Mouse (Mus musculus) myocyte (in vitro differentiated cells): ENCODE results near the gene Zfp362.

Source experiments
- CEBPB ChIP-seq: IDR thresholded peaks from 2 replicates; pipeline ENCODE4 v1.6.1; 2011; ENCODE audit warnings: mild to moderate bottlenecking, moderate library complexity; ENCODE audit not compliant: poor library complexity, insufficient read depth, severe bottlenecking
- E2F4 ChIP-seq: IDR thresholded peaks from one replicate; pipeline ENCODE4 v1.6.1; 2011; ENCODE audit warnings: mild to moderate bottlenecking, control low read depth, moderate library complexity; ENCODE audit not compliant: insufficient read depth
- MAX ChIP-seq: IDR thresholded peaks from one replicate; pipeline ENCODE4 v1.6.1; 2011; ENCODE audit warnings: low read depth, mild to moderate bottlenecking, control low read depth
- MYOD1 ChIP-seq, 3 experiments: IDR thresholded peaks; one replicate each; pipeline ENCODE4 v1.6.1; 2011; ENCODE audit warnings: control low read depth in 2 of 3, low read depth in 2 of 3, mild to moderate bottlenecking in 2 of 3, moderate library complexity in 1 of 3; ENCODE audit not compliant: insufficient read length in 2 of 3, control insufficient read depth in 1 of 3
- MYOG ChIP-seq, 3 experiments: IDR thresholded peaks; one replicate each; pipeline ENCODE4 v1.6.1; 2011; ENCODE audit warnings: control low read depth in 2 of 3, low read depth in 2 of 3, mild to moderate bottlenecking in 2 of 3; ENCODE audit not compliant: insufficient read length in 2 of 3, control insufficient read depth in 1 of 3, insufficient read depth in 1 of 3
- POLR2A ChIP-seq: IDR thresholded peaks from one replicate; pipeline ENCODE4 v1.6.1; 2011; ENCODE audit warnings: low read depth, mild to moderate bottlenecking, control low read depth, moderate library complexity; ENCODE audit not compliant: insufficient read length
- POLR2AphosphoS2 ChIP-seq: IDR thresholded peaks from one replicate; pipeline ENCODE4 v1.6.1; 2011; ENCODE audit warnings: low read depth, control low read depth; ENCODE audit not compliant: insufficient read length
- REST ChIP-seq: IDR thresholded peaks from one replicate; pipeline ENCODE4 v1.6.1; 2011; ENCODE audit warnings: mild to moderate bottlenecking, control low read depth, moderate library complexity; ENCODE audit not compliant: insufficient read depth, insufficient read length
- SRF ChIP-seq: IDR thresholded peaks from one replicate; pipeline ENCODE4 v1.6.1; 2011; ENCODE audit warnings: low read depth; ENCODE audit not compliant: control insufficient read depth, insufficient read length
- TCF12 ChIP-seq: IDR thresholded peaks from one replicate; pipeline ENCODE4 v1.6.1; 2011; ENCODE audit warnings: mild to moderate bottlenecking, control low read depth; ENCODE audit not compliant: poor library complexity, insufficient read depth, severe bottlenecking
- TCF3 ChIP-seq: IDR thresholded peaks from one replicate; pipeline ENCODE4 v1.6.1; 2011; ENCODE audit warnings: low read depth, control low read depth; ENCODE audit not compliant: insufficient read length
- USF1 ChIP-seq: IDR thresholded peaks from one replicate; pipeline ENCODE4 v1.6.1; 2011; ENCODE audit warnings: low read depth, mild to moderate bottlenecking, control low read depth, moderate library complexity

GRCm38 (mm10) chr4:128855613-128856040 lies 49.8 kb upstream of the Zfp362 start:
- no peak for TF ChIP-seq E2F4
- no peak for TF ChIP-seq USF1
- TF ChIP-seq MAX: no peak
- no peak for TF ChIP-seq POLR2A
- TF ChIP-seq CEBPB: no peak
- TF ChIP-seq POLR2AphosphoS2: no peak
- TF ChIP-seq MYOG (IDR thresholded peaks at IDR 0.05; ENCODE audit: control insufficient read depth in 1 of 3, insufficient read depth in 1 of 3, insufficient read length in 2 of 3, low read depth in 2 of 3): no peak
- no peak for TF ChIP-seq SRF
- TF ChIP-seq REST: no peak
- TF ChIP-seq TCF12: no peak
- TF ChIP-seq MYOD1 (IDR thresholded peaks at IDR 0.05; ENCODE audit: control insufficient read depth in 1 of 3, insufficient read length in 2 of 3, low read depth in 2 of 3): no peak
- no peak for TF ChIP-seq TCF3
